Mouse (Mus musculus): ENCODE measurements around the gene Susd3. TPM values are rescaled to one million over a fixed set of nuclear protein-coding genes. Genes with fewer than 3 reads are reported as not detected.

Susd3 gene
- total and polyA plus RNA-seq, 3 experiments: 2.0 to 8.6 (median 3.3) TPM

- Histone ChIP-seq H3K4me1 (ENCODE audit: insufficient read depth, low read depth, low read length) (peaks cover 58% of the 10 kb centered on the region), H3K9me3 (replicated peaks) (no peaks in the 10 kb centered on the region), H3K27me3 (ENCODE audit: insufficient read depth, low read length) (peaks cover 13% of the 10 kb centered on the region), H3K36me3 (replicated peaks) (peaks cover 28% of the 10 kb centered on the region), H3K4me3 (ENCODE audit: low read depth, low read length) (peak overlapping the region; percentile 89)
- TF ChIP-seq TAL1 (conservative IDR thresholded peaks at IDR 0.05; ENCODE audit: low read depth, low read length) (no peak), GATA1 (IDR thresholded peaks at IDR 0.05; ENCODE audit: borderline replicate concordance, low read length) (no peak), POLR2AphosphoS5 (IDR thresholded peaks at IDR 0.05; ENCODE audit: insufficient replicate concordance, low read depth, low read length) (no peak), CTCF (IDR thresholded peaks at IDR 0.05; ENCODE audit: low read depth, low read length) (no peak), GATA2 (IDR thresholded peaks at IDR 0.05; ENCODE audit: borderline replicate concordance, low read depth, low read length) (no peak)
- ATAC-seq (ENCODE audit: extremely low read depth, insufficient number of reproducible peaks, low FRiP score, poor library complexity, severe bottlenecking) (no peak), DNase-seq (ENCODE audit: low spot score) (no peak)
Measured at GRCm38 (mm10) chr13:49188219-49188965, 60.1 kb downstream of the Susd3 start.

- ATAC-seq (ENCODE audit: extremely low read depth, insufficient number of reproducible peaks, low FRiP score, poor library complexity, severe bottlenecking): peak; percentile 82
- peaks cover 58% of the 10 kb centered on the region for H3K4me1 ChIP-seq (ENCODE audit: insufficient read depth, low read depth, low read length)
- H3K36me3 ChIP-seq (replicated peaks): peaks cover 22% of the 10 kb centered on the region
- H3K4me3 ChIP-seq (ENCODE audit: low read depth, low read length): peak within 1 kb of the TSS; percentile 89
- peak; percentile 98 for DNase-seq (ENCODE audit: low spot score)
- peaks cover 22% of the 10 kb centered on the region for H3K27me3 ChIP-seq (ENCODE audit: insufficient read depth, low read length)
- TF ChIP-seq GATA1 (IDR thresholded peaks at IDR 0.05; ENCODE audit: borderline replicate concordance, low read length) (no peak), GATA2 (IDR thresholded peaks at IDR 0.05; ENCODE audit: borderline replicate concordance, low read depth, low read length) (no peak), CTCF (IDR thresholded peaks at IDR 0.05; ENCODE audit: low read depth, low read length) (no peak), TAL1 (conservative IDR thresholded peaks at IDR 0.05; ENCODE audit: low read depth, low read length) (peak; percentile 58)
- no peaks in the 10 kb centered on the region for H3K9me3 ChIP-seq (replicated peaks)
Measured at GRCm38 (mm10) chr13:49187288-49188218, 61.0 kb downstream of the Susd3 start, which contains the start of gene Ninj1. TSS of gene Ninj1 (plus strand) at chr13:49187485.

GRCm38 (mm10) chr13:49186798-49187287, 61.7 kb downstream of the Susd3 start:
- no peak for DNase-seq (ENCODE audit: low spot score)
- ATAC-seq (ENCODE audit: extremely low read depth, insufficient number of reproducible peaks, low FRiP score, poor library complexity, severe bottlenecking): no peak; the same call in 1 of the 2 replicates
- Histone ChIP-seq H3K36me3 (replicated peaks) (peaks cover 18% of the 10 kb centered on the region), H3K4me3 (ENCODE audit: low read depth, low read length) (peak overlapping the region; percentile 89; the same call in 1 of the 2 replicates), H3K27me3 (ENCODE audit: insufficient read depth, low read length) (peaks cover 29% of the 10 kb centered on the region), H3K9me3 (replicated peaks) (no peaks in the 10 kb centered on the region), H3K4me1 (ENCODE audit: insufficient read depth, low read depth, low read length) (peaks cover 55% of the 10 kb centered on the region)
- TF ChIP-seq GATA1 (IDR thresholded peaks at IDR 0.05; ENCODE audit: borderline replicate concordance, low read length) (no peak), TAL1 (conservative IDR thresholded peaks at IDR 0.05; ENCODE audit: low read depth, low read length) (no peak), GATA2 (IDR thresholded peaks at IDR 0.05; ENCODE audit: borderline replicate concordance, low read depth, low read length) (no peak), POLR2AphosphoS5 (IDR thresholded peaks at IDR 0.05; ENCODE audit: insufficient replicate concordance, low read depth, low read length) (no peak), CTCF (IDR thresholded peaks at IDR 0.05; ENCODE audit: low read depth, low read length) (no peak)

- Histone ChIP-seq H3K9me3 (replicated peaks) (no peaks in the 10 kb centered on the region), H3K27me3 (ENCODE audit: insufficient read depth, low read length) (peaks cover 56% of the 10 kb centered on the region), H3K36me3 (replicated peaks) (no peaks in the 10 kb centered on the region), H3K4me1 (ENCODE audit: insufficient read depth, low read depth, low read length) (peaks cover 32% of the 10 kb centered on the region), H3K4me3 (ENCODE audit: low read depth, low read length) (no peak overlapping the region)
- DNase-seq (ENCODE audit: low spot score) (no peak), ATAC-seq (ENCODE audit: extremely low read depth, insufficient number of reproducible peaks, low FRiP score, poor library complexity, severe bottlenecking) (no peak)
- no peak for TF ChIP-seq CTCF (IDR thresholded peaks at IDR 0.05; ENCODE audit: low read depth, low read length)
Measured at GRCm38 (mm10) chr13:49183646-49184045, 64.9 kb downstream of the Susd3 start.

- DNase-seq (ENCODE audit: low spot score) (no peak), ATAC-seq (ENCODE audit: extremely low read depth, insufficient number of reproducible peaks, low FRiP score, poor library complexity, severe bottlenecking) (no peak)
- Histone ChIP-seq H3K4me1 (ENCODE audit: insufficient read depth, low read depth, low read length) (peaks cover 27% of the 10 kb centered on the region), H3K36me3 (replicated peaks) (no peaks in the 10 kb centered on the region), H3K27me3 (ENCODE audit: insufficient read depth, low read length) (peaks cover 58% of the 10 kb centered on the region), H3K9me3 (replicated peaks) (no peaks in the 10 kb centered on the region), H3K4me3 (ENCODE audit: low read depth, low read length) (no peak overlapping the region)
- TF ChIP-seq CTCF (IDR thresholded peaks at IDR 0.05; ENCODE audit: low read depth, low read length): no peak
- no peak for TF ChIP-seq POLR2AphosphoS5 (IDR thresholded peaks at IDR 0.05; ENCODE audit: insufficient replicate concordance, low read depth, low read length)
- TF ChIP-seq TAL1 (conservative IDR thresholded peaks at IDR 0.05; ENCODE audit: low read depth, low read length): no peak
- no peak for TF ChIP-seq GATA2 (IDR thresholded peaks at IDR 0.05; ENCODE audit: borderline replicate concordance, low read depth, low read length)
- TF ChIP-seq GATA1 (IDR thresholded peaks at IDR 0.05; ENCODE audit: borderline replicate concordance, low read length): no peak
Measured at GRCm38 (mm10) chr13:49183161-49183560, 65.3 kb downstream of the Susd3 start.

- ATAC-seq (ENCODE audit: extremely low read depth, insufficient number of reproducible peaks, low FRiP score, poor library complexity, severe bottlenecking): no peak
- peaks cover 12% of the 10 kb centered on the region for H3K4me1 ChIP-seq (ENCODE audit: insufficient read depth, low read depth, low read length)
- no peaks in the 10 kb centered on the region for H3K9me3 ChIP-seq (replicated peaks)
- no peaks in the 10 kb centered on the region for H3K36me3 ChIP-seq (replicated peaks)
- H3K27me3 ChIP-seq (ENCODE audit: insufficient read depth, low read length): peaks cover 59% of the 10 kb centered on the region
- DNase-seq (ENCODE audit: low spot score): no peak
- TF ChIP-seq TAL1 (conservative IDR thresholded peaks at IDR 0.05; ENCODE audit: low read depth, low read length) (no peak), GATA1 (IDR thresholded peaks at IDR 0.05; ENCODE audit: borderline replicate concordance, low read length) (no peak), CTCF (IDR thresholded peaks at IDR 0.05; ENCODE audit: low read depth, low read length) (no peak), GATA2 (IDR thresholded peaks at IDR 0.05; ENCODE audit: borderline replicate concordance, low read depth, low read length) (no peak), POLR2AphosphoS5 (IDR thresholded peaks at IDR 0.05; ENCODE audit: insufficient replicate concordance, low read depth, low read length) (no peak)
- H3K4me3 ChIP-seq (ENCODE audit: low read depth, low read length): no peak overlapping the region
Measured at GRCm38 (mm10) chr13:49181411-49181984, 67.0 kb downstream of the Susd3 start.
